Mouse (Mus musculus) heart, postnatal 4 days (tissue): ENCODE measurements around the gene Kank2. TPM values are rescaled to one million over a fixed set of nuclear protein-coding genes. Genes with fewer than 3 reads are reported as not detected.

Source experiments
- DNase-seq: peaks from one replicate; pipeline ENCODE4 v3.0.0; 2021
- total RNA-seq, 2 experiments: library from RNA; stranded (reverse); gene quantifications; 2 replicates each; pipeline ENCODE4 v1.2.3; 2021

Gene Kank2
- total RNA-seq, 2 experiments from 2014 or later, result 50.7 to 53.7 TPM

GRCm38 (mm10) chr9:21748491-21748890 lies 50.1 kb downstream of the Kank2 start:
- DNase-seq, result no peak

- peak; percentile 87 for DNase-seq
Observed at GRCm38 (mm10) chr9:21748033-21748432, 50.5 kb downstream of the Kank2 start.

GRCm38 (mm10) chr9:21747238-21747774 lies 51.2 kb downstream of the Kank2 start:
- no peak for DNase-seq

GRCm38 (mm10) chr9:21741514-21741913 lies 57.0 kb downstream of the Kank2 start:
- DNase-seq, result no peak

- no peak for DNase-seq
Observed at GRCm38 (mm10) chr9:21740427-21740826, 58.1 kb downstream of the Kank2 start.

- DNase-seq, result no peak
Observed at GRCm38 (mm10) chr9:21738776-21739175, 59.8 kb downstream of the Kank2 start.

- no peak for DNase-seq
Observed at GRCm38 (mm10) chr9:21737188-21737587, 61.4 kb downstream of the Kank2 start.

GRCm38 (mm10) chr9:21736580-21736979 lies 62.0 kb downstream of the Kank2 start:
- no peak for DNase-seq

DNA sequence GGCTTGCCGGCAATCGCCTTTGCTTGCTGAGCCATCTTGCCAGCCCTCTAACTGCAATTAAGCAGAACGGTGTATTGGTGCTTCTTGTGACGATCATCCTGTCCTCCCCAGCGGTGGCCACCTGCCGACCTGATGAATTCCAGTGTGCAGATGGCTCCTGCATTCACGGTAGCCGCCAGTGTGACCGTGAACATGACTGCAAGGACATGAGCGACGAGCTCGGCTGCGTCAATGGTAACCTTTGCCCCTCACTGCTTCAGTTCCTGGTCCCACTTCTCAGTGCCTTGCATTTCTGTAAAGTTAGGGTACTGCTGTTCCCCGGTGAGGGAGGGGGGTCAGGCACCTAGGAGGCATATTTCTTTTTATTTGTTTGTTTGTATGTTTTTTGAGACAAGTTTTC lies 63.4 kb downstream of the Kank2 start:
- no peak for DNase-seq

- DNase-seq, result no peak
Observed at GRCm38 (mm10) chr9:21733989-21734388, 64.6 kb downstream of the Kank2 start.

GRCm38 (mm10) chr9:21733446-21733845 lies 65.1 kb downstream of the Kank2 start:
- no peak for DNase-seq

DNA sequence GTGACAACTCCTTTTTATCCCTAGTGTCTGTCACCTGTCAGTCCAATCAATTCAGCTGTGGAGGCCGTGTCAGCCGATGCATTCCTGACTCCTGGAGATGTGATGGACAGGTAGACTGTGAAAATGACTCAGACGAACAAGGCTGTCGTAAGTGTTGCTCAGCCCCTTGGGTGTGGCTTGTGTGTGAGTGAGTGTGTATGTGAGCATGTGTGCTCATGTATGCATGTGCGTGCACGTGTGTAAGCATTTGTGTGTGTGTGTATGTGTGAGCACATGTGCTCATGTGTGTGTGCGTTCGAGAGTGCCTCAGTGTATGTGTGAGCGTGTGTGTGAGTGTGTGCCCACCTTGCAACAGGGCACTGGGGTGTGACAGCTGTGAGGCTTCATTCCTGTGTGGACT lies 66.3 kb downstream of the Kank2 start:
- DNase-seq, result no peak

DNA sequence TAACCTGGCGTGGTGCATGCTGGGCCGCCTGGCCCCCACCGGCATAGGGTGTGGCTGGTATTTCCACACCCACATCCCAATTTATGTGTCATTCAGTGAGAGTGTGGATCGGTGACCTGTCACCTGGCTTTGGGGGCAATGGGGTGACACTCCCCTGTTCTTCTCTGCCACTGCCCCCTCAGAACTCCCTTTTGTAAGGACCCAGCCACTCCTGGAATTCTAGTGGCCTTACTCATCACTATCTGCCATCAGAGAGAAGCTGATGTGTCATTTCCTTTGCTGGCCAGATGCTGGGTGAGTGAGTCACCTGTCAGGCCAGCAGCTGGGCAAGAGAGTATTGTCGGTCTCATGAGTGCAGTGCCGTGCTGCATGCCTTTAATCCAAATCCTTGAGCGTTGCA lies 69.3 kb downstream of the Kank2 start:
- DNase-seq, result no peak

GRCm38 (mm10) chr9:21728261-21728832 lies 70.2 kb downstream of the Kank2 start:
- DNase-seq, result no peak

DNA sequence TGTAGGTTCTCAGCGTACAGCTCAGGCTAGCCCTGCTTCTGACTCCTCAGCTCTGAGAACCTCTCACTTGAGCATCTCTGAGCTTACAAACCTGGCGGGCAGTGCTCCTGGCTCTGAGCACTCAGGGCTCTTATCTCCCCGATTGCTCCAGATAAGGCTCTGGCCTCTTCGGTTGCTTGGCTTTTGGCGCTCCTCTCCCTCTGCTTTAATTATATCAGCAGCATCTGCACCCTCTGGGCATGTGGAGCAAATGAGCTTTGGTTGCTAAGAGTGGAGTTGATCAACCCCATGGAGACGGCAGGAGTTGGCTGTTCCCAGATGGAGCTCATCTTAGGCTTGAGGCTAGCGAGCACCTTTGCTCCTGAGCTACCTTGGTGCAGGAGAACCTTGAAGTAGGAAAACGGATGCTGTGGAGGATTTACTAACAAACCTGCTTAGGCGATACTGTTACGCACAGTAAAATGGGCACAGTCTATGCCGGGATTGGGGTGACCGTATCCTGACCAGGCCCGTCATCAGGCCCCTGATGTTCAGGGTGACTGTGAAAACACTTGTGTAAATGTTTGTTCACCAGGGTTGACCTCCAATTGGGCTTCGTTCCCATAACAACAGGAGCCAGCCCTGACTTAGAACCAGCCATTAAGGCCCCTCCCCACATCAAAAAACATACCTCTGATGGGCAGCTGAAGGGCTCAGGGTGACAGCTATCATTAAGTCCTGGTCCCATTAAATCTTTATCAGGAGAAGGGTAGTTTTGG lies 72.1 kb downstream of the Kank2 start:
- no peak for DNase-seq

- no peak for DNase-seq
Observed at GRCm38 (mm10) chr9:21725224-21726121, 73.1 kb downstream of the Kank2 start.

GRCm38 (mm10) chr9:21724147-21724536 lies 74.4 kb downstream of the Kank2 start:
- DNase-seq, result peak; percentile 94

GRCm38 (mm10) chr9:21723377-21724146 lies 75.0 kb downstream of the Kank2 start, which contains the start of gene Ldlr:
TSS of gene Ldlr (plus strand) at chr9:21723483.
- DNase-seq, result peak; percentile 92

- no peak for DNase-seq
Observed at GRCm38 (mm10) chr9:21721036-21721435, 77.5 kb downstream of the Kank2 start.

DNA sequence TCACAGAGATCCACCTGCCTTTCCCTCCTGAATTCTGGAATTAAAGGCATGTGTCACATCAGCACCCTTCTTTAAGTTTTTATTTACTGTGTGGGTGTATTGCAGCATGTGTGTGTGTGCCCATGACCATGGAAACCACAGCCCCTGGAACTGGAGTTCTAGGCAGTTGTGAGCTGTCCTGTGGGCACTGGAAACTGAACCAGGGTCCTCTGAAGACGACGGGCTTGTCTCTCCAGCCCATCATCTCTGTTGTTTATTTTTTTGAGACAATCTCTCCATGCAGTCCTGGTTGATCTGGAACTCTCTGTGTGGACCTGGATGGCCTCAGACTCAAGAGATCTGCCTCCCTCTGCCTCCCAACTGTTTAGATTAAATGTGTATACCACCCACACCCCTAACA lies 81.5 kb downstream of the Kank2 start:
- no peak for DNase-seq
